Mouse (Mus musculus) forelimb bud, embryonic 11.5 days (tissue): ENCODE results near the gene Ice2.

Experiments used
- DNase-seq: peaks from one replicate; pipeline ENCODE4 v3.0.0-alpha.2; 2012; ENCODE audit warnings: low read depth, low spot score

The Ice2 gene

GRCm38 (mm10) chr9:69458982-69459381 lies 61.3 kb downstream of the Ice2 start:
- peak; percentile 86 for DNase-seq

- no peak for DNase-seq
Measured at GRCm38 (mm10) chr9:69459876-69460275, 62.2 kb downstream of the Ice2 start.

DNA sequence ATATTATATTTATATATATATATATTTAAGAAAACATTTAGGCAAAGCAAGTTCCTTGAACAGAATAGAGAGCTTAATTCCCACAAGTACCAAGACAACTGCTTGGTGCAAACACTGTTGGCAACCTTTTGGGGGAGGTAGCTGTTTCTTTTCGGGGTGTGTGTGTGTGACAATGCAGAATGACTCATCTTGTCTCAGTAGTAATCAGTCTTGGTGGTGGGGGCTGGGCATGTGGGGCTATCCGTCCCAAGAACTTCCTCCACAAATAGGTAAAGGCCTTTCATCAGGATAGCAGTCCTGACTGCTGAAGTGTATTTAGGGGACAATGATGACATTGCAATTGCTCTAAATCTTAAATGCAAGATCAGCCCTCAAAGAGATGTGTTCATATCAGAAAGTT lies 65.3 kb downstream of the Ice2 start:
- DNase-seq: no peak

GRCm38 (mm10) chr9:69464109-69464756 lies 66.5 kb downstream of the Ice2 start:
- DNase-seq: no peak

DNA sequence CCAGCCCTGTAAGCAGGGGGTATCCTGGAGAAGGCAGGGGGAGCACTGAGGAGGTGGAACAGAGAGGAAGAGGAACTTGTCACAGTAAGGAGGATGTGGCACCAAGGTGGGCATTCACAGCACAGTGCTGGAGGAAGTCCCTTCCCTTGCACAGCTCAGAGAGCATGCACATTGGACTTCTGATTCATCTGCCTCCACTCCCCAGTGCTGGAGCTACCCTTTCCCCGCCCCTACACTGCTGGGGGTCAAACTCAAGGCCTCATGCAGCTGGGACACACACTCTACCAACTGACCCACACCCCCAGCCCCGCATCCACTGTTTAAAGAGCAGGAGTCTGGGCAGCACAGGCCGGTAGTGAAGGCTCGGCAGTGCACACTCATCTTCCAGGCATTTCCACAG lies 68.4 kb downstream of the Ice2 start:
- no peak for DNase-seq

- DNase-seq: no peak
Measured at GRCm38 (mm10) chr9:69467310-69467939, 69.7 kb downstream of the Ice2 start.

DNA sequence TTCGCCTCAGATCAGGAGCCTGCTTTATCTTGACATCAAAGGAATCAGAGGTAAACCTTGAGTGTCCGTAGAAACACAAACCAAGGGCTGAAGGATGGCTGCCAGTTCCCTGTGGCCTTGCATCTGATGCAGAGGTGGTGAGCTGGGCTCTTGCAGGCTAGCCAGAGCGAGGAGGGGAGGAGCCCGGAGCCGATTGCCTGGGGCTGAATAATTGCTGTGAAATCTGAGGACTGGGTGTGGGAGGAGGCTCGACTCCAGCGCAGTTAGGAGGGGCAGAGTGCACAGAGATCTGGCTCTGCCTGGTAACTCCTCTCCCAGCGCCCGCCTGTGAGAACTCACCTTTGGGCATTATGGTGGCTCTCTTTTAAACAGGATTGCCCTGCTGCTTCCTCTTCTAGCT lies 71.3 kb downstream of the Ice2 start:
- peak; percentile 88 for DNase-seq

GRCm38 (mm10) chr9:69470362-69470761 lies 72.7 kb downstream of the Ice2 start:
- DNase-seq: no peak

DNA sequence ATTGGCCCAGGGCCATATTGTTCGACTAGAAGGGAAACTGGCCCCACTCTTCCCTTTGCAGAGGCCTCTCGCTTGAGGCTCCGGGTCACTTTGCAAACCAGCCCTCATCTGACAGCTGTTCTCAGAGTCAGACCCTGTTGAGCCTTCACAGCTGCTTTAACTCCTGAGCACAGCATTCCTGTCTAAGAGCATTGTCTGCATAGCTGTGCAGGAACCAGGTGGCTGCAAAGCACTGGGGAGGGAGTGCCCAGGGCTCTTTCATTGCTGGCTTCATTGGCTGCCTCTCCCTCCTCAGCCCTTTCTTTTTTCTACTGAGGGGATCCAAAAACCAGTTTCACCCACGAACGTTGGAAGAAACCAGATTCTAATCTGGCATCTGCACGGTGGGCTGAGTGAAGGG lies 73.2 kb downstream of the Ice2 start:
- DNase-seq: peak; percentile 82

DNA sequence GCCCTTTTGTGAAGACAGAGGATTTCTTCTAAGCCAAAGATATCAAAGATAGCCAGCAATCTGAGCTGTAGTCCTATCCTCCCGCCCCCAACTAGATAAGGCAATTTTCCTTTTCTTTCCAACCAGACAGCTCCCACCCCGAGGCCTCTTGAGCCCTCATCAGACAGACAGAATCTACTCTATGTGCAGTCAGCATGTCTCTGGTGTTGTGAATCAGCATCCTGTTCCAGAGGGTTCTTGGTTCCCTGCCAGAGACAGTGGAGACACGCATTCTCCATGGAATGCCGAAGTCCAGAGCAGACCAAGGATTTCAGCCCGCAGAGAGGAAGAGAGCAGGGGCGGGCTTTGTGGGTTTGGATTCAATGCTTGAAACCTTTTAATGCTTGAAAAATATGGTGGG lies 75.0 kb downstream of the Ice2 start:
- no peak for DNase-seq

DNA sequence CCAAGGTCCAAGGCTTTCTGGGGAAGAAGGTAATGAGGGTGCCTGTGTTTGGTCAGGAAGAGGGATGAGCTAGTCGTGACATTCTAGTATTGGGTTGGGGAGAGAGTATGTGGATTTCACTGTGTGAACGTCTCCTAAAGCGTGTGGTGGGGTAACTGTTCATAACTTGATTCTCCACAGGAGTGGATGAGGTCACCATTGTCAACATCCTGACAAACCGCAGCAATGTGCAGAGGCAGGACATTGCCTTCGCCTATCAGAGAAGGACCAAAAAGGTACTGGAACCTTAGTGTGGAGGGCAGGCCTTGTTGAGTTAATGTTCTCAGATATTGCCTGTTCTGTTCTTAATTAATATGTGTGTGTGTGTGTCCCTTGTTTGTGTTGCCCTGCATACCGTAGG lies 78.2 kb downstream of the Ice2 start:
- no peak for DNase-seq

DNA sequence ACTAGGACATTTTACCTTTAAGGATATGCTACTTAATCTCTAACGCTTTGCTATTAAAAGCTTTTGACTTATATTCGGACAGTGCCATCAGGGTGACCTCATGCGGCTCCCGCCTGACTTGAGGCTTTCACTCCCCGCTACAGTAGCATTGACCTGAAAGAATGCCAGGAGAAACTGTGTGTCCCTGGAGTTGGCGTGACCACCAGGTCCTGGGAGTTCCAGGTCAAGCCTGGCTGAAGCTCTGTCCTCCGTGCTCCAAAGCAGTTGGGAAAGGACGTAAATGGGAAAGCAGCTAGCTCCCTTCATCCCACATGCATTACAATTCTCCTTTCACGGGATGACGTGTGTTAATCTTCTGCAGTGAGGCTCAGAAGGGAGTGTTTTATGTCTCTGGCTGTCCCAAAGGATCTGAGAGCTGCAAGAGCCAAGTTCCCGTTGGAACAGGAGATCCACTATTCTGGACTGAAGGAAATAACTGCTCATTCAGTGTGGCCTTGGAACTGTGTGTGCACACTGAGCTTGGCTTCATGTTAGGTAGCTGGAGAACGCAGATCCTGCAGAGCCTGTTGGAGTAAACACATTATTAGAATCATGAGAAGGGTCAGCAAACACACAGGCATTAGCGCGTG lies 79.6 kb downstream of the Ice2 start:
- no peak for DNase-seq

- DNase-seq: no peak
Measured at GRCm38 (mm10) chr9:69477824-69478222, 80.1 kb downstream of the Ice2 start.

GRCm38 (mm10) chr9:69480344-69480743 lies 82.6 kb downstream of the Ice2 start:
- DNase-seq: peak; percentile 83
